Mouse (Mus musculus): ENCODE results near the gene Fscn1.

The Fscn1 gene

GRCm38 (mm10) chr5:142935642-142936335 is 24.4 kb upstream of the Fscn1 start:
- peak; percentile 55 to 62 for DNase-seq (ENCODE audit: low spot score in 2 of 2)

- peak; percentile 61 to 79 for DNase-seq (ENCODE audit: low spot score in 2 of 2)
Measured at GRCm38 (mm10) chr5:142936336-142936719, 23.8 kb upstream of the Fscn1 start.

DNA sequence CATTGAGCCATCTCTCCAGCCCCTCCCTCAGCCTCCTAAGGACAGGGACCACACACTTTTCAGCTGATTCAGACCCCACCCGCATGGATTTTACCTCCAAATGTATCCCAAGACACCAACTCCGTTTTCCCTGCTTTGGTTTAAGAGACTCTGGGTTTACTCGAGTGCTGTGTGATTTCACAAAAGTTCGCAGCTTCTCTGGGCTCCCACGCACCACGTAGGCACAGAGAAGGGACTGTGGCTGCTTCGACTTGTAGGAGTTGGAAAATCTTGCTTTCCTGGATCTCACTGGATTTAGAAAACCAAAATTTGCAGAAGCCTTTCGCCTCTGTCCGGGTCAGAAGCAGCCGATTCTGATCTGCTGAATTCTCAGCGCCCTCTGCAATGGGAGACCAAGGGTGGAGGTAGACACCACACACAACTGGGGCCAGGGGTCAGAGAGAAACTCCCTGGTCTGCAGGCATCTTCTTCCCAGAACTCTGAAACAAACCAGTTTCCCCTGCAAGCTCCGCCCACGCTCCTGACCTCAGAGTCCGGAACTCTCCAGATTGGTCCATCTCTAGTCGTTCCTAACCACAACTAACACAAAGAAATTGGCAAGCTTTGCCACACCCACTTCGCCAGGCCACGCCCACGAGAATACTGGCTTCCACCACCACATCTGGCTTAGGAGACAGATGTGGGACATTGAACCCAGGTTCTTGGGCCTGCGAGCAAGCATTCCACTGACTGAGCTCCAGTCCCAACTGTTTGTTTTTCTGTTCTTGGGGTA is 22.0 kb upstream of the Fscn1 start:
- DNase-seq (ENCODE audit: low spot score in 2 of 2), result no peak

DNA sequence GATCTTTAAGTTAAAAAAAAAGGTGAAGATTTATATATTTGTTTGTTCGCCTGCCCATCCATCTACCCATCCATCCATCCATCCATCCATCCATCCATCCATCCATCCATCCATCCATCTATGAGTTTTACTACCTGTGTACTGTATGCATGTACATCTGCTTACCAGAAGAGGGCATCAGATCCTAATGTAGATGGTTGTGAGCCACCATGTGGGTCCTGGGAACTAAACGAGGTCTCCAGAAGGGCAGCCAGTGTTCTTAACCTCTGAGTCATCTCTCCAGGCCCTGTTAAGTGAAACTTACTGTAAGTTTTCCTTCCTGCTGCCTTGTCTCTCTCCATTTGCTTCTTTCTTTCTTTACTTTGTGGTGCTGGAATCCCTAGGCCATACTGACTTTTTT is 19.8 kb upstream of the Fscn1 start:
- no peak for DNase-seq (ENCODE audit: low spot score in 2 of 2)

DNA sequence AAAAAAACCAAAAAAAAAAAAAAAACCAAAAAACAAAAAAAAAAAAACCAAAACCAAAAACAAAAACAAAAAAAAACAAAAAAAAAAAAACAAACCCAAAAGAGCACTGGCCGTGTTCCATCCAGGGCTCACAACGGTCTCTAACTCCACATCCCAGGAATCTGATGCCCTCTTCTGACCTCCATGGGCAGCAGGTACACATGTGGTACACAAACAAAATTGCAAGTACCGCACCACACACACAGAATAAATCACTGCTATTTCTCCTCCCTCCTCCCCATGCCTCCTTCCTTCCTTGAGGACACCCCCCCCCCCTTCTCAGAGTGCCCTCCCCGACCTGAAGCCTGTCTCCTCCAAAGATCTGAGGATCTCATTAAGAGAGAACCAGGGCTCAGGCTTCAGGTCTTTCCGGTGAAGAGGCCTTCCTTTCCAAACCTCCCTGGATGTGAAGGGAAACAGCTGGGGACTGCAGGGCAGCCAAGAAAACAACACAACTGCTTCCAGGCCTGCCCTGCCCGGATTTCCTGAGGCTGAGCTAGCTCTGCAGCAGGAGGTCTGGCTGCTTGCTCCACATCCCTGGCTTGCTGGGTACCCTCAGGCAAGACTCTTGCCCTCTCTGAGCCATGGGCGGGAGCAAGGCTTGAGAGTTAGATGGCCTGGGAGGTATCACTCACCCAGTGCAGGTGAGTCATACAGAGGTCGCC is 15.0 kb upstream of the Fscn1 start:
- DNase-seq (ENCODE audit: low spot score in 2 of 2), result no peak

DNA sequence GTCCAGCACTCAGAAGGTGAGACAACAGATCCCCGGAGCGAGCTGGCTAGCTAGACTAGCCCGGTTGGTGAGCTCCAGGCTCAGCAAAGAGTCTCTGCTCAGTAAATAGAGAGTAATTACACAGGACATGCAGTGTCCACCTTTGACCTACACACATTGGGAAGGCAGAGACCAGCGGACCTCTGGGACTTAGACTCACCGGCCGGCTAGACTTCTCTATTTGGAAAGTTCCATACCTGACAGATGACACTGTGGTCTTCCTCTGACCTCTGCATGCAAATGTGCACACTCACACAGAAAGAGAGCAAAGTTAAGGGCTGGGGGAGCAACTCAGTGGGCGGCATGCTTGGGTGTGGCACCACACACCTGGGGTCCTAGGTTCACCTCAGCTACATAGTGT is 12.7 kb upstream of the Fscn1 start:
- DNase-seq (ENCODE audit: low spot score in 2 of 2), result no peak

GRCm38 (mm10) chr5:142949580-142949979 is 10.6 kb upstream of the Fscn1 start:
- no peak for DNase-seq (ENCODE audit: low spot score in 2 of 2)

DNA sequence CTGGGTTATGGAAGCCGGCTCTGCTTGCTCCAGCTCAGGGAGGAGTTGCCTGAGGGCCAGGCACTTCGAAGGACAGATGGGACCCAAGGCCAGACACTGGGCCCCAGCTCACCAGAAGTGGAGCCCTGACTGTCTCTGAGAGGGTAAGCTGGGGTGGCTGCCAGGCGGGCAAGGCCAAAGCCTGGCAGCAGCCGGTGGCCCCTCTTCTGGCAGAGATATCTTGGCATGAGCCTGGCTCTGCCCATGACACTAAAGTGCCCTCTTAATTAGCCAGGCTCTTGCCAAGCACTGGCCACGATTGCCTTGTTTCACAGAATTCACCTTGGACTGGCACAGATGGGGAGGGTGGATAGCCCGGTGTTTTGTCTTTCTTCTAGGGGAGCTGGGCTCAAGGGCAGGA is 9.7 kb upstream of the Fscn1 start:
- DNase-seq (ENCODE audit: low spot score in 2 of 2), result no peak

DNA sequence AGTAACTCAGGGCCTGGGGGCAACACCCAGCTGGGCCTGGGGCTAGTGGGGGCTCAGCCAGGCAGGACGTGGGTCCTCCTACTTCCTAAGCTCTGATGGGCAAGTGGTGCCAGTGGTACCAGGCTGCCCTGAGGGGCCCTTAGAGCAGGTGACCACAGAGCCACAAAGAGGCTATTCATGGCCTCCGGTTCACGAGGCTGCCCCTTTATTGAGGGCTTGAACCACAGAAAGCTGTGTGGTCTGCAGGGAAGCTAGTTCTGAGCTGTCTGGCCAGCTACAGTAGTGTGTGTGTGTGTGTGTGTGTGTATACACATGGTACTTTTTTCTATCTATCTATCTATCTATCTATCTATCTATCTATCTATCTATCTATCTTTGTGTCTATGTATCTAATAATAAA is 6.5 kb upstream of the Fscn1 start:
- DNase-seq (ENCODE audit: low spot score in 2 of 2), result no peak

DNA sequence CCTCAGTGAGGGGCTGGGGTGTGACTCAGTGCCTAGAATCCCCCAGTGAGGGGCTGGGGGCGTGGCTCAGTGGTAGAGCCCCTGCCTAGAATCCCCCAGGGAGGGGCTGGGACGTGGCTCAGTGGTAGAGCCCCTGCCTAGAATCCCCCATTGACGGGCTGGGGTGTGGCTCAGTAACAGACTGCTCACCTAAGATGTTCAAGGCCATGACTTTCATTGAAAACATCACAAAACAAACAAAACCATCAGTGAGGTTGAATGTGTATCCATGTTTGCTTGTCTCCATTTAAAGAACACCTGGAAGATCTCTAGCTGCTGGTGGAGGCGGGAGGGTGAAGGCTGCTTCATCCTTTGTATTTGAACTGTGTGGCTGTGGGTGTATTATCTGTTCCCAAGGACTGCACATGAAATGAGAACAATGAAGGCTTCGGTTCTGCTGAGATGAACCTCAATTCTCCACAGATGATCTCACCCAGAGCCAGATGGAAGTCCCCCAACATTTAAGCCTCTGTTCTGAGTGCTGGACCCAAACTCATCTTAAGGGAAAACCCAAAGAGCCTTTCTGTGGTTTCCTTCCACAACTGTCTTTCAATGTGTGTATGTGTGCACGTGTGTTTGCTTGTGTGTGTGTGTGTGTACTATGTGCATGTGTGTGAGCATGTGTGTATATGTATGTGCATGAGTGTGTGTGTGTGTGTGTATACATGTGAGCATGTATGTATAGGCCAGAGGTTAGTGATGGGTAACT is 3.0 kb upstream of the Fscn1 start:
- no peak for DNase-seq (ENCODE audit: low spot score in 2 of 2)

- DNase-seq (ENCODE audit: low spot score in 2 of 2), result no peak
Measured at GRCm38 (mm10) chr5:142958464-142958863, 1.7 kb upstream of the Fscn1 start.

DNA sequence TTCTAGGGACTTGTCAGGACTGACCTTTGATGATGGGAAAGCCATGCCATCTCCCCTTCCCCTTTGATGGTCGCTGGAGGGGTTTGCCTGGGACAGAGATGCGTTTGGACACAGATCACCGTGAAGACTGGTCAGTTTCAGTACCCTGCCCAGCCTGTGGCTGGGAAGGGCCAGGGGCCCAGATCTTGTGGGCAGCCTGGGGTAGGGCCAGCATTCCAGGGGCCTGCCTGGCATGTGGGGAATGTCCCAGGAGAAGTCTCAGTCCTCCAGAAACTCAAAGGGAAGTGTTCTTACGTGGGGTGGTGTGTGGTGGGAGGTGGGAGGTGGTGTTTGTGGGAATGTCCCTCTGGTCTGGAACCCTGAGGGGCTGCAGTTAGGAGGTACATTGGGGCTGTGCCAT is 987 bp upstream of the Fscn1 start:
- DNase-seq (ENCODE audit: low spot score in 2 of 2), result no peak

GRCm38 (mm10) chr5:142960775-142961271 is 680 bp downstream of the Fscn1 start:
- no peak for DNase-seq (ENCODE audit: low spot score in 2 of 2)

- no peak for DNase-seq (ENCODE audit: low spot score in 2 of 2)
Measured at GRCm38 (mm10) chr5:142961398-142961880, 1.3 kb downstream of the Fscn1 start.

- DNase-seq (ENCODE audit: low spot score in 2 of 2), result peak; percentile 45 to 57
Measured at GRCm38 (mm10) chr5:142961881-142962443, 1.8 kb downstream of the Fscn1 start.

GRCm38 (mm10) chr5:142962444-142962961 is 2.4 kb downstream of the Fscn1 start:
- DNase-seq (ENCODE audit: low spot score in 2 of 2), result no peak

GRCm38 (mm10) chr5:142963003-142963704 is 3.0 kb downstream of the Fscn1 start:
- peak; percentile 60 to 63 for DNase-seq (ENCODE audit: low spot score in 2 of 2)

- peak; percentile 58 to 65 for DNase-seq (ENCODE audit: low spot score in 2 of 2)
Measured at GRCm38 (mm10) chr5:142963705-142964494, 3.8 kb downstream of the Fscn1 start.

GRCm38 (mm10) chr5:142964650-142965049 is 4.5 kb downstream of the Fscn1 start:
- DNase-seq (ENCODE audit: low spot score in 2 of 2), result no peak

DNA sequence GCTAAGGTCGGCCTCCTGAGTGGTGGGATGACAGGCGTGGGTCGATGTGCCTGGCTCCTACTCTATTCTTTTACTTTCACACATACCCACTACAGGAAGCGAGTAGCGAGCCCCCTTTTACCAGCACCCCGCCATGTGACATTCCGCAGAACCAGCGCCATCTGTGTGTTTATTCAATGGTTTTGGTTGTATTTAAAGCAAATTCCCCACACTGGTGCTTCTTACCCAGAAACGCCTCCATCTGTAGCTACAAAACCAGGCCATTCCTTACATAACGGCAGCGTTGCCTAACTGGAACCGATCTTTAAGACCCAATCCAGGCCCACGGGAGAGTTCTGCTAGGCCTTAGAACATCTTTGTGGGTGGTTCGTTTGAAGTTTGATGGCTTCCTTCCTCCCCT is 8.3 kb downstream of the Fscn1 start:
- peak in 1 of 2 experiments; percentile 55 for DNase-seq (ENCODE audit: low spot score in 2 of 2)
